Mouse (Mus musculus): Measurements from ENCODE around the gene Pi4ka. TPM values are rescaled to one million over a fixed set of nuclear protein-coding genes. Genes with fewer than 3 reads are reported as not detected.

The Pi4ka gene
- 137 to 142 TPM (median 141 TPM) in 4 replicates for total RNA-seq (2023; ENCODE audit: inconsistent age)

DNA sequence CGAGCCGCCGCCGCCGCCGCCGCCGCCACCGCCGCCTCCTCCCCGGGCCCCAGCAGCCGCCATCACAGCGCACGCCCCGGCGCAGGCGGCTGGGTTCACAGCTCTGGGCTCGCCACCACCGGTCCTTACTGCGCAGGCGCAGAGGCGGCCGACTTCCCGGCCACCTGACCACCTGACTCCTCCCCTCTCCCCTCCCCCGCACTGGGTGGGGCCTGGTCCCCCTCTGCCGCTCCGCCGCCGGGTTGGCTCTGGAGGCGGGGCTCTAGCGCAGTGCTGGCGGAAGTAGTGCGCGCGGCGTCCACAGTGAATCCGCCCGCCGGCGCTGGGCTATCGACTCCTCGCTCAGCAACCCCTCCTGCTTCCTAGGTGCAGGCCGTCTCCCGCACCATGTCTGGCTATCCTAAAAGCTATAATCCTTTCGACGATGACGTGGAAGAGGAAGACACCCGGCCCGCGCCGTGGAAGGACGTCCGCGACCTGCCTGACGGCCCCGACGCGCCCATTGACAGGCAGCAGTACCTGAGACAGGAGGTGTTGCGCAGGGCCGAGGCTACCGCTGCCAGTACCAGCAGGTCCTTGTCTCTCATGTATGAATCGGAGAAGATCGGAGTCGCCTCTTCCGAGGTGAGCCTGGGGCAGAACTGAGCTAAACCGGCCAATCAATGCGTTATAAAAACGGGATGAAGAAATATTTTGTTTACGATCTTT lies at the start of gene Pi4ka, which contains the start of gene Snap29:
Gene Pi4ka, minus strand, starts transcription at position 579 of the 708 bp plus-strand sequence.
Gene Snap29, plus strand, starts transcription at position 251 of the 708 bp plus-strand sequence.

DNA sequence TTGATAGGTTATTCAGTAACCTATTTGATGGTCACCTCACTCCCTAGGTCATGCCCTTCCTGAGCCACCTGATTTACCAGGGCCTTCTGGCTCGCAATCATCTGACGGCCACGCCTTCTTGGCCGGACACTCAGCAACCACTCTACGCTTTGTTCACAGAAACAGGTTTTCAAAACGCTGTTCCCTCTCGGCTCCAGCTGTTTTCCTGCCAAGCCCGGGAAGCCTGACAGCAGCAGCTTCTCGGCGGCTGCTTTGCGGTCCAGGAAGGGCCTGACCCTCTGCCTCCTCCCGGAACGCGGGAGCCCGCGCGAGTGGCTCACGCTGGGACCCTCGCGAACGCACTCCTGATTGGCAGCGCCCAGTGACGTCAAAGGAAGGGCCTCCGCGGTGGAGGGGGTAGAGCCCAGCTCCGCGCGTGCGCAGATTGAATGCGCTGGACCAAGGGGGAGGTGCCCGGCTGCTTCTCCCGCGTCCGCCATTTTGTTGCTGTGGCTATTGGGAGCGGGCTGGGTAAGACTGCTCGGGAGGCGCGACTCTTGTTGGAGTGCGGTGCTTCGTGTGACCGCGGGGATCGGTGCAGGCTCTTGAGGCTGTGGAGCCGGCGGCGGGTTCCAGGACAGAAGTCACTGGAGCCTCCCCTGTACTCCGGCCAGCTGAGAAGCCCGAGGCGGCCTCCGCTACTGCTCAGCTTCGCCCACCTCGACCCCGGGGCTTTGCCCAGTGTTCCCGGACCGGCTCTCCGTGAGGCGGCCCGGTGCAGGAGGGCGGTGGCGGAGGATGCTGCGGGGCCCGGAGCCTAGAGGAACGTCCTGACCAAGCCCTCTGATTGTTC lies 45.6 kb upstream of the Pi4ka start, which contains the start of gene Crkl:
Gene Crkl, plus strand, starts transcription at position 447 of the 832 bp plus-strand sequence.

GRCm38 (mm10) chr16:17331116-17331515 lies 75.0 kb downstream of the Pi4ka start, which contains the start of gene Serpind1:
Gene Serpind1, plus strand, starts transcription at chr16:17331371.

DNA sequence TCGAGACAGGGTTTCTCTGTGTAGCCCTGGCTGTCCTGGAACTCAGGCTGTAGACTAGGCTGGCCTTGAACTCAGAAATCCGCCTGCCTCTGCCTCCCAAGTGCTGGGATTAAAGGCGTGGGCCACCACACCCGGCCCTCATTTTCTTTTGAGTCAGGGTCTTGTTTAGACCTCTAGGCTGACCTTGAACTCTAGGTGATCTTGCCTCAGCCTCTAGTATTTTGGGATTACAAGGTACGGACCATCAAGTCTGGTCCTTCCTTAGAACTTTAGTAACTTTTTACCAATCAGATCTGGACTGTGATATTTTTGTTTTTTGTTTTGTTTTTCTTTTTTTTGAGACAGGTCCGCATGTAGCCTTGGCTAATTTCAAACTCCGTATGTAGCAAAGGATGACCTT lies 130.4 kb downstream of the Pi4ka start, which contains the start of gene Tmem191c:
Gene Tmem191c, plus strand, starts transcription at position 357 of the 400 bp plus-strand sequence.

GRCm38 (mm10) chr16:17232794-17233701 lies 173.1 kb downstream of the Pi4ka start, which contains the start of gene Hic2:
Gene Hic2, plus strand, starts transcription at chr16:17233572.

Other genes with a start within 250 kb of the Pi4ka start
- gene Ube2l3, start 203.7 kb downstream of the Pi4ka start, total RNA-seq (2023; ENCODE audit: inconsistent age) = 96.3 to 124 TPM (median 113 TPM) in 4 replicates
- gene Rimbp3, start 197.7 kb downstream of the Pi4ka start, total RNA-seq (2023; ENCODE audit: inconsistent age) = 0.10 to 0.22 TPM (median 0.15 TPM) in 4 replicates
- 3.5 to 3.8 TPM (median 3.5 TPM) in 4 replicates for gene Hic2, start 172.7 kb downstream of the Pi4ka start, total RNA-seq (2023; ENCODE audit: inconsistent age)
- 8.1 to 13.8 TPM (median 11.9 TPM) in 4 replicates for gene Tmem191c, start 130.2 kb downstream of the Pi4ka start, total RNA-seq (2023; ENCODE audit: inconsistent age)
- gene Serpind1, start 74.9 kb downstream of the Pi4ka start, total RNA-seq (2023; ENCODE audit: inconsistent age) = not detected in 4 replicates
- gene Snap29, start 328 bp downstream of the Pi4ka start, total RNA-seq (2023; ENCODE audit: inconsistent age) = 64.1 to 68.6 TPM (median 65.6 TPM) in 4 replicates
- 46.9 to 54.3 TPM (median 51.0 TPM) in 4 replicates for gene Crkl, start 45.7 kb upstream of the Pi4ka start, total RNA-seq (2023; ENCODE audit: inconsistent age)
- gene Aifm3, start 83.3 kb upstream of the Pi4ka start, total RNA-seq (2023; ENCODE audit: inconsistent age) = not detected in 4 replicates
- 50.6 to 71.7 TPM (median 61.7 TPM) in 4 replicates for gene Lztr1, start 102.4 kb upstream of the Pi4ka start, total RNA-seq (2023; ENCODE audit: inconsistent age)
- 28.4 to 40.7 TPM (median 36.0 TPM) in 4 replicates for gene Thap7, start 124.8 kb upstream of the Pi4ka start, total RNA-seq (2023; ENCODE audit: inconsistent age)
- gene Lrrc74b, start 154.9 kb upstream of the Pi4ka start, total RNA-seq (2023; ENCODE audit: inconsistent age) = not detected in 4 replicates
- not detected in 4 replicates for gene P2rx6, start 155.6 kb upstream of the Pi4ka start, total RNA-seq (2023; ENCODE audit: inconsistent age)
- gene Slc7a4, start 176.9 kb upstream of the Pi4ka start, total RNA-seq (2023; ENCODE audit: inconsistent age) = not detected in 4 replicates
- 48.5 to 64.1 TPM (median 53.1 TPM) in 4 replicates for gene Smpd4, start 213.0 kb upstream of the Pi4ka start, total RNA-seq (2023; ENCODE audit: inconsistent age)
- not detected in 4 replicates for gene Ccdc74a, start 240.2 kb upstream of the Pi4ka start, total RNA-seq (2023; ENCODE audit: inconsistent age)